Mouse (Mus musculus): ENCODE results near the gene Tenm4.

GRCm38 (mm10) chr7:96839586-96839985 lies 668.5 kb downstream of the Tenm4 start:
- TF ChIP-seq CTCF (IDR thresholded peaks at IDR 0.05; ENCODE audit: borderline replicate concordance, insufficient read depth, low read depth, low read length) (no peak), POLR2A (IDR thresholded peaks at IDR 0.05; ENCODE audit: borderline replicate concordance, insufficient read depth, low read length) (no peak)
